Mouse (Mus musculus) naive thymus-derived CD4-positive, alpha-beta T cell, adult 5 months (primary cell): ENCODE measurements around the gene Trim80. TPM values are rescaled to one million over a fixed set of nuclear protein-coding genes. Genes with fewer than 3 reads are reported as not detected.

Source experiments
- polyA plus RNA-seq: library from polyadenylated mRNA; unstranded; fragments of 100-300 nt; shearing (Covaris generic); gene quantifications from one replicate; pipeline ENCODE4 v1.2.1, GENCODE M21; 2017

The Trim80 gene
- not detected for polyA plus RNA-seq

GRCm38 (mm10) chr11:115439906-115440595, at the start of gene Trim80:
Trim80 (plus strand) TSS chr11:115440545.

GRCm38 (mm10) chr11:115403338-115404124, 36.8 kb upstream of the Trim80 start, which contains the start of gene Mrpl58:
Mrpl58 (plus strand) TSS chr11:115403752.

GRCm38 (mm10) chr11:115419531-115420237, 20.7 kb upstream of the Trim80 start, which contains the start of the genes Atp5h and Kctd2:
Atp5h (minus strand) TSS chr11:115419962.
Kctd2 (plus strand) TSS chr11:115420128.

GRCm38 (mm10) chr11:115462243-115462891, 22.0 kb downstream of the Trim80 start, which contains the start of gene Slc16a5:
Slc16a5 (plus strand) TSS chr11:115462474.

GRCm38 (mm10) chr11:115475025-115475757, 34.8 kb downstream of the Trim80 start, which contains the start of gene Armc7:
Armc7 (plus strand) TSS chr11:115475667.

GRCm38 (mm10) chr11:115491356-115492083, 51.2 kb downstream of the Trim80 start, which contains the start of gene Nt5c:
Nt5c (minus strand) TSS chr11:115491862.

Other genes starting within 250 kb of the Trim80 start
- gene Grin2c, start 173.3 kb upstream of the Trim80 start, polyA plus RNA-seq: not detected
- gene Fdxr, start 163.5 kb upstream of the Trim80 start, polyA plus RNA-seq: 16.2 TPM
- 0.27 TPM for gene Fads6, start 142.9 kb upstream of the Trim80 start, polyA plus RNA-seq
- not detected for gene Otop2, start 133.4 kb upstream of the Trim80 start, polyA plus RNA-seq
- gene Ush1g, start 118.5 kb upstream of the Trim80 start, polyA plus RNA-seq: not detected
- gene Otop3, start 105.8 kb upstream of the Trim80 start, polyA plus RNA-seq: not detected
- 60.2 TPM for gene Hid1, start 72.8 kb upstream of the Trim80 start, polyA plus RNA-seq
- 0.55 TPM for gene Cdr2l, start 58.6 kb upstream of the Trim80 start, polyA plus RNA-seq
- 102 TPM for gene Mrpl58, start 36.8 kb upstream of the Trim80 start, polyA plus RNA-seq
- gene Atp5h, start 20.6 kb upstream of the Trim80 start, polyA plus RNA-seq: 486 TPM
- gene Kctd2, start 20.4 kb upstream of the Trim80 start, polyA plus RNA-seq: 106 TPM
- gene Slc16a5, start 21.9 kb downstream of the Trim80 start, polyA plus RNA-seq: 14.1 TPM
- 65.1 TPM for gene Armc7, start 35.1 kb downstream of the Trim80 start, polyA plus RNA-seq
- 244 TPM for gene Nt5c, start 51.3 kb downstream of the Trim80 start, polyA plus RNA-seq
- gene Jpt1, start 73.8 kb downstream of the Trim80 start, polyA plus RNA-seq: 310 TPM
- 541 TPM for gene Sumo2, start 95.7 kb downstream of the Trim80 start, polyA plus RNA-seq
- 76.6 TPM for gene Nup85, start 123.9 kb downstream of the Trim80 start, polyA plus RNA-seq
- 62.9 TPM for gene Mrps7, start 163.4 kb downstream of the Trim80 start, polyA plus RNA-seq
- gene Gga3, start 163.5 kb downstream of the Trim80 start, polyA plus RNA-seq: 51.5 TPM
- 168 TPM for gene Mif4gd, start 172.4 kb downstream of the Trim80 start, polyA plus RNA-seq
- gene Slc25a19, start 187.8 kb downstream of the Trim80 start, polyA plus RNA-seq: 27.4 TPM